Mouse (Mus musculus) hindbrain, embryonic 14.5 days (tissue): Measurements from ENCODE around the gene Syt9. TPM values are rescaled to one million over a fixed set of nuclear protein-coding genes. Genes with fewer than 3 reads are reported as not detected.
A peak's percentile ranks its signal among the peaks of the same experiment; 100 is the strongest.

Experiments
- ATAC-seq: fragments of 200-750 bp; cut with Nextera tagmentation; 2 replicates; pipeline ENCODE4 v1.8.0; 2017; ENCODE audit warnings: moderate number of reproducible peaks, mild to moderate bottlenecking, moderate TSS enrichment, moderate library complexity; ENCODE audit not compliant: low FRiP score
- DNase-seq: peaks from one replicate; pipeline ENCODE4 v3.0.0-alpha.2; 2015; ENCODE audit warnings: low spot score
- H3K27ac ChIP-seq: fragments of 300-500 bp; sonication (generic); 2 replicates; pipeline ENCODE4 v1.5.1; 2014; ENCODE audit warnings: mild to moderate bottlenecking, moderate library complexity
- H3K27me3 ChIP-seq: fragments of 300-500 bp; sonication (generic); 2 replicates; pipeline ENCODE4 v1.6.1; 2014; ENCODE audit warnings: mild to moderate bottlenecking, low read length, mixed read lengths; ENCODE audit not compliant: control insufficient read depth, insufficient read depth
- H3K36me3 ChIP-seq: fragments of 300-500 bp; sonication (generic); replicated peaks from 2 replicates; pipeline ENCODE4 v1.6.1; 2014; ENCODE audit not compliant: control insufficient read depth, insufficient read depth
- H3K4me1 ChIP-seq: fragments of 300-500 bp; sonication (generic); replicated peaks from 2 replicates; pipeline ENCODE4 v1.6.1; 2014; ENCODE audit warnings: antibody characterized with exemption, low read length, mixed read lengths; ENCODE audit not compliant: control insufficient read depth, insufficient read depth
- H3K4me2 ChIP-seq: fragments of 300-500 bp; sonication (generic); replicated peaks from 2 replicates; pipeline ENCODE4 v1.6.1; 2014; ENCODE audit warnings: mild to moderate bottlenecking, moderate library complexity
- H3K4me3 ChIP-seq: fragments of 300-500 bp; sonication (generic); replicated peaks from 2 replicates; pipeline ENCODE4 v1.5.1; 2014; ENCODE audit warnings: mild to moderate bottlenecking, low read length
- H3K9ac ChIP-seq: fragments of 300-500 bp; sonication (generic); 2 replicates; pipeline ENCODE4 v1.6.1; 2014
- H3K9me3 ChIP-seq: fragments of 300-500 bp; sonication (generic); 2 replicates; pipeline ENCODE4 v1.6.1; 2016; ENCODE audit warnings: low read length; ENCODE audit not compliant: control insufficient read depth
- WGBS: fragments of 180-500 bp; shearing (Covaris S2); extraction: QIAGEN DNeasy Blood & Tissue Kit; methylation state at CpG from one replicate; pipeline ENCODE4 v1.1.7; 2014; 5-methylcytosine and 5-hydroxymethylcytosine counted together
- polyA plus RNA-seq: library from polyadenylated mRNA; unstranded; fragments of >200 nt; fragmentation: Nextera tagmentation; extraction: Ambion mirVana; gene quantifications from 2 replicates; pipeline ENCODE4 v1.2.1, GENCODE M21; 2014

Syt9 gene
- 13.2 and 16.8 TPM in 2 replicates for polyA plus RNA-seq

GRCm38 (mm10) chr7:107370232-107371125 is at the start of gene Syt9:
Syt9 (plus strand) TSS chr7:107370728.
- Histone ChIP-seq H3K4me2 (peak within 1 kb of the TSS; percentile 98), H3K4me3 (peak within 1 kb of the TSS; percentile 88), H3K4me1 (no peaks in the 10 kb centered on the region), H3K27ac (0 out of 2 replicates have a peak within 1 kb of the TSS, but pooled peaks have one; percentile 27), H3K9me3 (no peaks in the 10 kb centered on the region), H3K36me3 (no peaks in the 10 kb centered on the region), H3K9ac (peak within 1 kb of the TSS; percentile 73), H3K27me3 (peaks cover 35% of the 10 kb centered on the region)
- DNase-seq (peak; percentile 51), ATAC-seq (peak; percentile 92)
- WGBS = under 1% methylated on average over 83 of the region's 102 CpGs

- H3K9me3 ChIP-seq = no peaks in the 10 kb centered on the region
- H3K4me1 ChIP-seq = no peaks in the 10 kb centered on the region
- DNase-seq (no peak), ATAC-seq (no peak)
- no peaks in the 10 kb centered on the region for H3K27me3 ChIP-seq
- H3K4me3 ChIP-seq = no peak overlapping the region
- H3K27ac ChIP-seq = no peak overlapping the region
- no peak overlapping the region for H3K4me2 ChIP-seq
- WGBS = 93% methylated on average over 5 of the region's 5 CpGs
- no peak overlapping the region for H3K9ac ChIP-seq
- no peaks in the 10 kb centered on the region for H3K36me3 ChIP-seq
Observed at GRCm38 (mm10) chr7:107339013-107339412, 31.5 kb upstream of the Syt9 start.

- Histone ChIP-seq H3K27ac (no peak overlapping the region), H3K4me3 (no peak overlapping the region), H3K36me3 (no peaks in the 10 kb centered on the region), H3K9me3 (no peaks in the 10 kb centered on the region), H3K4me1 (no peaks in the 10 kb centered on the region), H3K4me2 (no peak overlapping the region), H3K9ac (no peak overlapping the region), H3K27me3 (no peaks in the 10 kb centered on the region)
- DNase-seq (no peak), ATAC-seq (no peak)
- WGBS = 54% methylated on average over 3 of the region's 3 CpGs
Observed at GRCm38 (mm10) chr7:107339560-107340057, 30.9 kb upstream of the Syt9 start.

- DNase-seq (no peak), ATAC-seq (no peak)
- H3K4me2 ChIP-seq = no peak overlapping the region
- H3K9ac ChIP-seq = no peak overlapping the region
- H3K27ac ChIP-seq = no peak overlapping the region
- no peaks in the 10 kb centered on the region for H3K27me3 ChIP-seq
- 82% methylated on average over 1 of the region's 1 CpGs for WGBS
- no peaks in the 10 kb centered on the region for H3K36me3 ChIP-seq
- H3K4me3 ChIP-seq = no peak overlapping the region
- no peaks in the 10 kb centered on the region for H3K9me3 ChIP-seq
- no peaks in the 10 kb centered on the region for H3K4me1 ChIP-seq
Observed at GRCm38 (mm10) chr7:107340221-107340620, 30.3 kb upstream of the Syt9 start.

- DNase-seq (peak; percentile 32), ATAC-seq (peak; percentile 72; the same call in 1 of the 2 replicates)
- Histone ChIP-seq H3K4me1 (no peaks in the 10 kb centered on the region), H3K9me3 (no peaks in the 10 kb centered on the region), H3K27ac (no peak overlapping the region), H3K4me2 (no peak overlapping the region), H3K27me3 (no peaks in the 10 kb centered on the region), H3K4me3 (no peak overlapping the region), H3K36me3 (no peaks in the 10 kb centered on the region), H3K9ac (no peak overlapping the region)
- WGBS = 41% methylated on average over 8 of the region's 8 CpGs
Observed at GRCm38 (mm10) chr7:107341519-107342190, 28.9 kb upstream of the Syt9 start.

- Histone ChIP-seq H3K4me3 (no peak overlapping the region), H3K9me3 (no peaks in the 10 kb centered on the region), H3K27me3 (no peaks in the 10 kb centered on the region), H3K9ac (no peak overlapping the region), H3K4me1 (no peaks in the 10 kb centered on the region), H3K36me3 (no peaks in the 10 kb centered on the region), H3K4me2 (no peak overlapping the region), H3K27ac (no peak overlapping the region)
- ATAC-seq (no peak), DNase-seq (no peak)
- WGBS = 69% methylated on average over 1 of the region's 1 CpGs
Observed at GRCm38 (mm10) chr7:107349201-107349600, 21.3 kb upstream of the Syt9 start.

- no peak overlapping the region for H3K9ac ChIP-seq
- 89% methylated on average over 3 of the region's 3 CpGs for WGBS
- ATAC-seq (no peak), DNase-seq (no peak)
- no peaks in the 10 kb centered on the region for H3K9me3 ChIP-seq
- no peak overlapping the region for H3K27ac ChIP-seq
- no peaks in the 10 kb centered on the region for H3K4me1 ChIP-seq
- H3K27me3 ChIP-seq = no peaks in the 10 kb centered on the region; the same call in 1 of the 2 replicates
- H3K4me3 ChIP-seq = no peak overlapping the region
- no peak overlapping the region for H3K4me2 ChIP-seq
- no peaks in the 10 kb centered on the region for H3K36me3 ChIP-seq
Observed at GRCm38 (mm10) chr7:107362153-107362552, 8.4 kb upstream of the Syt9 start.

GRCm38 (mm10) chr7:107362634-107363033 is 7.9 kb upstream of the Syt9 start:
- ATAC-seq (no peak), DNase-seq (no peak)
- no peak overlapping the region for H3K27ac ChIP-seq
- H3K4me3 ChIP-seq = no peak overlapping the region
- no peak overlapping the region for H3K9ac ChIP-seq
- WGBS = 82% methylated on average over 3 of the region's 3 CpGs
- no peaks in the 10 kb centered on the region for H3K4me1 ChIP-seq
- H3K4me2 ChIP-seq = no peak overlapping the region
- H3K27me3 ChIP-seq = no peaks in the 10 kb centered on the region; the same call in 1 of the 2 replicates
- no peaks in the 10 kb centered on the region for H3K9me3 ChIP-seq
- no peaks in the 10 kb centered on the region for H3K36me3 ChIP-seq
